Comparison of ENCODE assay signal across 14 mouse cellular contexts in genomic region chr15:84981609-84982313, GRCm38 (mm10). TPM values are rescaled to one million over a fixed set of nuclear protein-coding genes. Genes with fewer than 3 reads are reported as not detected.
DNase-seq lines count a peak whose midpoint lies in the region; ATAC-seq and TF ChIP-seq lines count a peak whose summit lies in the region.
"Had no signal": no experiment of that assay in that cellular context is flagged by ENCODE, and none has a peak within 500 bp of the region (broad histone marks: within the 10 kb centered on the region; RNA-seq: fewer than 3 reads in every experiment).

No protein-coding gene starts in this region.

- intact Hi-C loops in heart, postnatal 14 days (cut with DNase I): no loop called here

- no peaks in the 10 kb centered on the region for H3K36me3 ChIP-seq in myocyte (ENCODE audit: control insufficient read depth, insufficient read depth)
- H3K36me3 ChIP-seq: limb, embryonic 12.5 days had no signal

- DNase-seq in heart, adult 9 months (ENCODE audit: low spot score in 2 of 2): peak; percentile 43 to 53
- DNase-seq in heart, postnatal 14 days: no peak
- DNase-seq in spleen, adult 18-20 months: peak; percentile 22 to 32
- DNase-seq in spleen, postnatal 4 days (ENCODE audit: low spot score in 2 of 2): no peak
- no peak for DNase-seq in embryo, embryonic 9.5 days (ENCODE audit: extremely low spot score)
- no peak for DNase-seq in urinary bladder, adult 2 months (ENCODE audit: low spot score)
- DNase-seq: adrenal gland, postnatal 10 days had no signal

- no peaks in the 10 kb centered on the region for H3K27me3 ChIP-seq in myocyte (ENCODE audit: control insufficient read depth, insufficient read depth, insufficient read length)
- H3K27me3 ChIP-seq: limb, embryonic 12.5 days had no signal

- H3K79me2 ChIP-seq in myocyte (ENCODE audit: control insufficient read depth, insufficient read depth): peaks cover 44% of the 10 kb centered on the region

- no peak overlapping the region for H3K4me3 ChIP-seq in myocyte
- H3K4me3 ChIP-seq: erythroblast, embryonic 14.5 days; limb, embryonic 12.5 days had no signal

- no peak overlapping the region for H3ac ChIP-seq in myocyte (ENCODE audit: control insufficient read depth, insufficient read length)

- peak overlapping the region; percentile 27 for H3K4me2 ChIP-seq in myocyte (ENCODE audit: low read depth)
- H3K4me2 ChIP-seq: limb, embryonic 12.5 days had no signal

- ATAC-seq in common myeloid progenitor, adult 5-6 weeks (replicated peaks; ENCODE audit: low read depth, poor library complexity, severe bottlenecking): 0 out of 2 replicates have a peak, but pooled peaks have one; percentile 34
- ATAC-seq: hindbrain, postnatal 0 days had no signal

- no peak for TF ChIP-seq POLR2A in myocyte (IDR thresholded peaks at IDR 0.05; ENCODE audit: insufficient read length, low read depth)

TF ChIP-seq in myocyte, 11 proteins besides CTCF, POLR2A, EP300 and RAD21:
- TF ChIP-seq REST (IDR thresholded peaks at IDR 0.05; ENCODE audit: insufficient read depth, insufficient read length) (no peak), TCF3 (IDR thresholded peaks at IDR 0.05; ENCODE audit: insufficient read length, low read depth) (no peak), POLR2AphosphoS2 (IDR thresholded peaks at IDR 0.05; ENCODE audit: insufficient read length, low read depth) (no peak), SRF (IDR thresholded peaks at IDR 0.05; ENCODE audit: control insufficient read depth, insufficient read length, low read depth) (no peak), TCF12 (IDR thresholded peaks at IDR 0.05; ENCODE audit: insufficient read depth, poor library complexity, severe bottlenecking) (no peak), USF1 (IDR thresholded peaks at IDR 0.05; ENCODE audit: low read depth) (no peak), E2F4 (IDR thresholded peaks at IDR 0.05; ENCODE audit: insufficient read depth) (no peak), MYOG (IDR thresholded peaks at IDR 0.05; ENCODE audit: control insufficient read depth in 1 of 3, insufficient read depth in 1 of 3, insufficient read length in 2 of 3, low read depth in 2 of 3) (no peak), MAX (IDR thresholded peaks at IDR 0.05; ENCODE audit: low read depth) (no peak), CEBPB (IDR thresholded peaks at IDR 0.05; ENCODE audit: insufficient read depth, poor library complexity, severe bottlenecking) (no peak)

RNA-seq across cellular contexts. Expression of gene 5031439G07Rik, which starts 6.6 kb away (rescaled TPM):
- total RNA-seq in heart, postnatal 14 days (2021): 10 to 100 TPM; 20.6 to 21.9 TPM
- 8.3 and 13.3 TPM in 2 replicates for total RNA-seq in common myeloid progenitor, adult 5-6 weeks (2017)
- 44.0 TPM for polyA plus RNA-seq in myocyte (2012; fragmentation: generic; extraction: Trizol)
- polyA plus RNA-seq in urinary bladder, adult 2 months (2012; rRNA removed): 21.5 and 28.5 TPM in 2 replicates

RNA-seq across cellular contexts. Expression of gene Upk3a, which starts 35.2 kb away (rescaled TPM):
- not detected for total RNA-seq in heart, postnatal 14 days (2021)
- not detected in 2 replicates for total RNA-seq in common myeloid progenitor, adult 5-6 weeks (2017)
- not detected for polyA plus RNA-seq in myocyte (2012; fragmentation: generic; extraction: Trizol)
- 1,094 and 1,493 TPM in 2 replicates for polyA plus RNA-seq in urinary bladder, adult 2 months (2012; rRNA removed)
- total RNA-seq: adrenal gland, postnatal 10 days; layer of hippocampus, postnatal 25 days; megakaryocyte-erythroid progenitor cell, adult 5-6 weeks had no signal
- polyA plus RNA-seq: erythroblast, embryonic 14.5 days; limb, embryonic 12.5 days had no signal

RNA-seq across cellular contexts. Expression of gene Fam118a, which starts 47.0 kb away (rescaled TPM):
- 1 to 10 TPM; 7.9 TPM for total RNA-seq in heart, postnatal 14 days (2021)
- 6.5 and 9.0 TPM in 2 replicates for total RNA-seq in common myeloid progenitor, adult 5-6 weeks (2017)
- 16.0 TPM for polyA plus RNA-seq in myocyte (2012; fragmentation: generic; extraction: Trizol)
- 45.2 and 45.9 TPM in 2 replicates for polyA plus RNA-seq in urinary bladder, adult 2 months (2012; rRNA removed)

RNA-seq across cellular contexts. Expression of gene Nup50, which starts 58.5 kb away (rescaled TPM):
- total RNA-seq in heart, postnatal 14 days (2021): 10 to 100 TPM; 16.8 to 20.0 TPM
- 85.2 and 98.3 TPM in 2 replicates for total RNA-seq in common myeloid progenitor, adult 5-6 weeks (2017)
- 31.0 TPM for polyA plus RNA-seq in myocyte (2012; fragmentation: generic; extraction: Trizol)
- polyA plus RNA-seq in urinary bladder, adult 2 months (2012; rRNA removed): 10.1 and 13.9 TPM in 2 replicates

Comparison
In these comparisons a context has a peak if more than half of its experiments do, and no peak if none do; other contexts are left out.
1. DNase-seq: peak in heart, adult 9 months (2 of 2) and spleen, adult 18-20 months (2 of 2); none in heart, postnatal 14 days (0 of 2), spleen, postnatal 4 days (0 of 2), embryo, embryonic 9.5 days (single experiment) and urinary bladder, adult 2 months (single experiment).